Mouse (Mus musculus): ENCODE measurements at regions not wholly inside any gene's neighbourhood (a gene's known extent, or its start where the extent isn't known, plus 50 kb on each side); places are given as distances from the start of the nearest gene placed in this dataset.

GRCm38 (mm10) chr8:90635766-90636492 lies 181.3 kb downstream of the Gm19935 start:
- no peak for DNase-seq (ENCODE audit: low spot score in 2 of 2)

DNA sequence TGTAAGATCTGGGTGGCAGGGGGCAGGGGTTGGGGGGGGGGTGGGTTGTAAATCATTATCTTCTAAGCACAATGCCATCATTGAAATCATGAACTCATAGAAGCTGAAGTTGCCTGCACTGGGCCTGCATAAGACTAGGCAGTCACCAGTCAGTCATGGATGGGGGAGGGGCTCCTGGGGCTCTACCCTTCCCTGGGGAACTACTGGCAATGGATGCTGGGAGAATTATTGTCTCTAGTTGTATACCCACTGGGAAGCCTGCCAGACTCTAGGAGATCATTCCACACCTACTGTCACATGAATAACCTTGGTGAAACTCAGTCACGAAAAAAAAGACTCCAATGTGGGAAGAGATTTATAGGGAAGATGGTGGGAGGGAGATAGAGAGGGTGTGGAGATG lies 186.4 kb downstream of the Gm19935 start:
- DNase-seq (ENCODE audit: low spot score in 2 of 2) = no peak

GRCm38 (mm10) chr8:90608410-90608809 lies 208.8 kb downstream of the Gm19935 start:
- no peak for DNase-seq (ENCODE audit: low spot score in 2 of 2)

DNA sequence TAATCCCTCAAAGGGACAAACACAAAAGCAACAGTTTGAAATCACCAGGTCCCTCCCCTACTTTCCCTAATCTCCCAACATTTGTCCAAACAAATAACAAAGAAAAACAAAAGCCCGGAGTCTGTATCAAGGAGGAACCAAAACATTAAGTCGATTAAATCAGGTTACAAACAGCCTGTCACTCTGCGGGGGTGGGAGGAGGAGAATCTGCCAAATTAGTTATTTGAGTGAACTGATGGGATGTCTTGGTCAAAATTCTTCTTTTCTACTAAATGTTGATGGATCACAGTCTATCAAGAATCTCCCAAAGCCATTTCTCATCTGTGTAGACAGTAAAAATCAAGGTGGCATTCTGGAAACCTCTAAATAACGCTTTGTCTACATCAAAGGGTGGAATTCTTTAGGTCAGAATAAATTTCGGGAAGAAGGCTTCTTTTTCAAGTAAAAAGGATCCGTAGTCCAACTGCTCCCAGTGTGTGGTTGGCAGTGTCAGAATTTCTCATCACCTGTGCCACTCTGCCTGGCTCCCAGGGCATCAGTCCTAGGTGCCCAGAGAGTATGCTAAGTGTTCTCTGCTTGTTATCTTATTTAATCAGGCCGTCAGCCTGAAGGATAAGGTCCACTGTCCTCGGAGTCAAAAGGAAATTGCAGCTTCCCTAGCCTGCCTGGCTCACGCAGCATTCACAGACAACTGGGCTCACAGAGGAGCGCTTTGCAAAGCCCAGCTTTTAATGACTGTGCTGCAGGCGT lies 216.1 kb downstream of the Gm19935 start:
- DNase-seq (ENCODE audit: low spot score in 2 of 2) = no peak

DNA sequence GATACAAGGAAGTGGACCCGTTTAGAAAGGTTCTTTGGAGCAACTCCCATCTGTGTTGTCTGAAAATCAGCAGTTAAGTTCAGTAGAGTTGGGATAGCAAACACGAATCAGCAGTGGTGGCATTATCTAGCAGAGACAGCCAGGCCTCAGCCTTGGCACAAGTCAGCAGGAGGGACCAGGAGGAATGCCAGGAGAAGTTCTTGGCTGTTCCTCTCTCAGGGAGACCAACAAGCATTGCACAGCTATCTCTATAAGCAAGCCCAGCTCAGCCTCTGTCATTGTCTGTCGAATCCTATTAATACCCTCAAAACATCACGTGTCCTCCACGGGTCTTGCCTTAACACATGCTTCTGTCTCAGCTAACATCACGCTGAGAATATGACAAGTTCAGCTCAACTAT lies 219.8 kb downstream of the Gm19935 start:
- no peak for DNase-seq (ENCODE audit: low spot score in 2 of 2)

DNA sequence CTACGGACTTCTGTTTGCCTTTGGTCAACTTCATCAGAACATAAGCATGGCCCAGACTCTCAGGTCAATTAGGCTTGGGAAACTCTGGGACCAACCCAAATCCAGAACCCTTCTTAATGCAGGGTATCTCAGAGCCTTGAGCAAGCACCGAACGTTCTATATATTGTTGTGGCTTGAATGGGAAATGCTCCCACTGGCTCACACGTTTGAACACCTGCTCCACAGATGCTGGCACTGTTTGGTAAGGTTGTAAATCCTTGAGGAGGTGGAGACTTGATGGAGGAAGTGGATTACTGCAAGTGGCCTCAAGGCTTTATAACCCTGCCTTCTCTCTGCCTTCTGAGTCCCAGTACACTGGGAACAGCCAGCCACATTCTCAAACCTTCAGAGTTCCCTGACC lies 231.3 kb upstream of the Tox3 start:
- DNase-seq (ENCODE audit: low spot score in 2 of 2) = no peak

GRCm38 (mm10) chr8:90576976-90577375 lies 228.8 kb upstream of the Tox3 start:
- no peak for DNase-seq (ENCODE audit: low spot score in 2 of 2)

GRCm38 (mm10) chr8:90574676-90575075 lies 226.5 kb upstream of the Tox3 start:
- no peak for DNase-seq (ENCODE audit: low spot score in 2 of 2)

DNA sequence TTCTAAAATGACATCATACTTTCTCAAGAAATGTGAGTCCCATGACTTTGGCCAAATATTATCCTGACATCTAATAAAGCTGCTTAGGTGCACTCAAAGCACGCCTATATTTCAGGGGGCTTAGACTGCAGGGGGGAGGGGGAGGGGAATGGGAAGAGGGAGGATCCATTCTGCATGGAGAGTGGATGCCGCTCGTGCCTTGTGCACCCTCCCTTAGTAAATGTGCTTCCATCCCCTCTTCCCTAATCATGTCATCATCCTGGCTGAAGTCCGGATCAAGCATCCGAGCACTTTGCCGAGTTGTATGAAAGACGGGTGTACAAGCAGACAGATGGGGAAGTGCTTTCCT lies 207.9 kb upstream of the Tox3 start:
- DNase-seq (ENCODE audit: low spot score in 2 of 2) = no peak

DNA sequence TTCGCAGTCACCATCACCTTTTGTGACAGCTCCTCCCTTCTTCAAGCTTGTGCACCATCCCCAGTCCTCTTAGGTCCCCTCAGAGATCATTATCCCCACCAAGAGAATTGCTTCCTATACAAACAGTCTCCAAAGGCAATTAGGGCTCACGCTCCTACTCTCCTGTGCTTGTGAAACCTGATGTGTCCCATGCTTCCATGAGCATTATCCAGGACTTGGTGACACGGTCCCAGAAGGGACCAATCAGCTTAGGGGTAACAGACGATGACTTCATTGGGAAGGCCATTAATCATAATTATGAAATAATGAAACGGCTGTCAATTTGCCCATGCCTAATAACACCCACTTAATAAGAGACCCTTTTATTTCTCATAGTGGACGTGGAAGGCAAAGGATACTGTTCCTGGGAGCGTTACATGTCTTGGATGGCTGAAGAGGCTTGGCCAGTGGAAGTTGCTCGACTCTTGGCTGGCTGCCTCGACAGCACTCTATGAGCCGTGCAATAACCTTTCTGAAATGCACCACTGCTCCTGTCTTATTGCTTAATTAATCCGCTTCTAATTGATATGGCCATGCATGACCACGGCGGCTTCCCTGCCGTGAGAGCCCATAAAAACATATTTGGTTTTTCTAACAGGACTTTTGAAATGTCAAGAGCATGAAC lies 207.4 kb upstream of the Tox3 start:
- no peak for DNase-seq (ENCODE audit: low spot score in 2 of 2)

GRCm38 (mm10) chr8:90547276-90547675 lies 199.1 kb upstream of the Tox3 start:
- DNase-seq (ENCODE audit: low spot score in 2 of 2) = no peak

DNA sequence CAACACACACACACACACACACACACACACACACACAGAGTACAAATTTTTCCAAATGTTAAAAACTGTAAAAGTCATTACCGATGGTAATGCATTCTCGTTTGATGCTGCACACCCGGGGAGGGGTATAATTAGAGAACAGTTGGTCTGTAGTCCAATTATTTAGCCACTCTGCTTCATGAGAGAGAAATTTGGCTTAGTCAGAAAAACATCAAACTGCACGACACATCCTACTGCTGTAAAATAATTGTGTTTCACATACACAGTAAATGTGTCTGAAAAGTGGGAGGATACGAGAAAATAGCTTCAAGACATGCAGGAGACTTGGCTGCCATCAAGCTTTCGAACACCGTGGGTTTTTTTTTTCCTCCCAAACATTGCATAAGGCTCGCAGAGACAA lies 194.5 kb upstream of the Tox3 start:
- DNase-seq (ENCODE audit: low spot score in 2 of 2) = no peak

GRCm38 (mm10) chr8:90536196-90536640 lies 188.1 kb upstream of the Tox3 start:
- DNase-seq (ENCODE audit: low spot score in 2 of 2) = no peak

DNA sequence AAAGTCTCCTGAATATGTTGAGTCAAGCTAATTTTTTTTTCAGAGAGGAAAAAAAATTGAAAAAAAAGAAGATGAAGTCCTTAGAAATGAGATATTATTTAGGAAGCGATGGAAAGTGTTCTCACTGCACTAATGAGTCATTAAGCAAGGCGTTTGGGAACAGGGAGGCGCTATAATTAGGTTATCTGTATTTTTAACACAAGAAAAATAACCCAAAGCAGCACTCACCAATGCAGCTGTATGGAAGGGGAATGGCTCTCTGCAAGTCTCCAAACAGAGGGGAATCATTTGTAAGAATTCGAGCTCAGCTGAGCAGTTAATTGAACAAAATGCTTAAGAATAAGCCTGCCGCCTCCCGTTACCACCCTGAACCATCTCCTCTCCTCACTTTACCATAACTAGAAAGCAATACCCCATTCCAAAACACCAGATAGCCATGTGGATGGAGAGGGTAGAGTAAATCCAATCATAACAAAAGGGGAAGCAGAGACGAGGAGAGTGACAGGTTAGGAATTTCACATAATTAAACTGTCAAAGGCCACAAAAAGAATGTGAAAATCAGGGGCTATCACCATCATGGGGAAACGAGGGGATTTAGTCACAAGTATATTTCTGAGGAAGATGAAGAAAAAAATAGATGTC lies 187.5 kb upstream of the Tox3 start:
- no peak for DNase-seq (ENCODE audit: low spot score in 2 of 2)

DNA sequence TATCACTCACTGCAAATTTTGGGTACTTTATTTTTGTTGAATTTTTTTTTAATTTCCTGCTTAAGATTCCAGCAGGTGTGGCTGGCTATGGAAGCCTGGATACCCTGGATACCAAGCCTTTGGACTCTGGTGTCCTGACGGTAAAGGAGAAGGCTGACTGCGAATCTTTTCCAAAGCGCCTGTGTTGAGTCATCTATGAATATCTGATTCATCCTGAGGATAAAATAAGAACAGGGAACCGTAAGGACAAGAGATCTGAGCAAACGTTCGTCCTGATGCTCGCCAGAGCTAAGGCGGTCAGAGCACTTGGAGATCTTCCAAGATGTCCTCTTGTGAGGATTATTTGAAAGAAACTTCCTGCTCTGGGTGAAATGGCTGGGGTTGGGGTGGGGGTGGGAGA lies 173.2 kb upstream of the Tox3 start:
- DNase-seq (ENCODE audit: low spot score in 2 of 2) = no peak

DNA sequence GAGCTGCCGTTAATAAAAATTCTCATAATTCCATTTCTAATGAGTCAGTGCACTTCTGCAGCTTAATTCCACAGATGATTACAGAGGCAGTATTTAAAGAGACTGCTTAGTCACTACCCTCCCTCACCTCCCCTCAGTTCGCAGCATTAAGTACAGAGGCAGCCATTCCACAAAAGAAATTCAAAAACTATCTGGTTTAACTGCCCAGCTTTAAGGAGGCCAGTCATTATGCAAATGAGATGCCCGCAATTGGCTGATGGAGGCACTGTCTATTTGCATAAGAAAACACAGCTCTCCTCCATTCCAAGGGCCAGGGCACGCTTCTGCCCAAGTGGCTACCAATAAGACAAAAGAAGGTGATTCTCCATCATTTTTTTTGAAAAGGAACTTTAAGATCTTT lies 172.0 kb upstream of the Tox3 start:
- DNase-seq (ENCODE audit: low spot score in 2 of 2) = no peak

DNA sequence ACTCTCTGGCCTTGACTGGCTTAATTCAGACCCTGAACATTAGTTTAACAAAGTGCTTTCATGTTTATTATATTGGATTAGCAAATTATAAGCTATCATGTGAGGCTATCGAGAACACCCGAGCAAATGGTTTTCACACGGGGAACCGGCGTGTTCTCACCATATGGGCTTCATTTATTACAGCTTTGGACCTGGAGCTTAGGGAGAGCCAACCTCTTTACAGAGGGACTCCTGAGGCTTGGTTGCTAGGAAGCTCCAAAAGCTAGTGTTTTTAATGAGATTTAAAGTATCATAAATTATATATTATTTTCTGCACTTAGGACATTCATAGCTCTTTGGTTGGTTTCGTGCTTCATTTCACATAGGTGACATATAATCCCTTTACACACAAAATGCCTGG lies 171.4 kb upstream of the Tox3 start:
- no peak for DNase-seq (ENCODE audit: low spot score in 2 of 2)

DNA sequence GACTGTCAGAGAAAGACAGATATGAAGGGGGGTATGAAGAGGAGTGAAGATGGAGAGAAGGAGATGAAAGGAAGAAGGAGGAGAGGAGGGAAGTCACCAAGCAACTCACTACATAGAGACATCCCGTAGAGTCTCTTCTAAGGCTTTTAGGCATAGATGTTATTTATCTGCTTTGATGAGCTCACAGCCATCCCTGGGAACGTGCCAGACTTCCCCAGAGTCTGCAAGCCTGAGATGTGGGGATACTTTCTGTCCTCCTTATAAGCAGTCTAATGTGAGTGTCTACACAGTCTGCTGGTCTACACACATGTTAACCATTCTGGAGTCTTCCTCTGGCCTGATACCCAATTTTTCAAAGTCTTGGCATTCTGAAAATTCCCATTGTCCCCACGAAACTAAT lies 166.0 kb upstream of the Tox3 start:
- DNase-seq (ENCODE audit: low spot score in 2 of 2) = no peak

DNA sequence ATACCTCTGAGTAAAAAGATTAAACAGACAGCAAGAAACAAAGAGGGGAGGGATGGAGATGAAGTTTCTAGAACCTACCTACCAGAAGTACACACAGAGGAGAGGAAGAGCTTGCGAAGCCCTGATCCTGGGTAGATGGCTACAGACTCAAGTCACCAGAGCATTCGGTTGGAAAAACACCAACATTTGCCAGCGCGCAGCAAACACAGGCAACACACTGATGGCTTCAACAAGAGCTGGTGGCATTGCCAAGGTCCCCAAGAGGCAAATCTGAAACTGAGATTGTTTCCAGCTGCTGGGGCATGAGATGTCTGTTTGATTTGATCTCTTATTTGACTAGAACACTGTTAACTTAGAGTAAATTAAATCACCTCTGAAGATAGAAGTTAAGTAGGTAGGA lies 165.5 kb upstream of the Tox3 start:
- DNase-seq (ENCODE audit: low spot score in 2 of 2) = no peak

- no peak for DNase-seq (ENCODE audit: low spot score in 2 of 2)
Observed at GRCm38 (mm10) chr8:90513102-90513501, 165.0 kb upstream of the Tox3 start.

DNA sequence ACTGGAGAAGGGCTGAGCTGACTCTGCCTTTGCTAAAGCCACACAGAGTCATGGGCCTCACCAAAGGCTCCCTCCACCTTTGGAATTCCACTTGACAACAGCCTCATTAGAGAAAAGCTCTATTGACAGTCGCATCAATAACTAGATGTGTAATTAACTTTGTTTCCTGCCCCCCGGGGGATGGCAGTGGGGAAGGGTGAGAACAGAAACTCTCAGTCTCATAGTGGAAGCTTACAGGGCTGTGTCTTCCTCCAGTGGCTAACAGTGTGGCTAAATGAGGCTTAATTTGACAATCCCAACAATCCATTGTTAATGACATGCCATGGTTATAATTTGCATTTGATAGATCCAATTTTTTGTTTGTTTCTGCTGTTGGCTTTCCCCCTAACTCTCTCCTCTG lies 164.5 kb upstream of the Tox3 start:
- DNase-seq (ENCODE audit: low spot score in 2 of 2) = no peak

DNA sequence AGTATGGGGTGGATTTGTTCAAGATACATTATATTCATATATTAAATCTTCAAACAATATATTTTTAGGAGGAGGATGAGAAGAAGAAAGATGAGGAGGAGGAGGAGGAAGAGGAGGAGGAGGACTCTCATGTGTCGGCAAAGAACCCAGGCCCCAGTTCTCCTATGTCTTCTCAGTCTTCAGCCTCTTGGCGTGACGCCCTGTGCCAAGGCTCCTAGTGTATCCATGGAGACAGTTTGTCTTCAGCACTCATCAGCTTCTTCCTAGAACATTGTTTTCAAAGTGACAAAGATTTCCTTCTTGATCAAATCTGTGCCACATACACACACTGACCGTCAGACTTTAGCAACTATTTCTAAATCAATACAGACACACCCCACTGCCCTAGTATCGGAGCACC lies 156.4 kb upstream of the Tox3 start:
- no peak for DNase-seq (ENCODE audit: low spot score in 2 of 2)

DNA sequence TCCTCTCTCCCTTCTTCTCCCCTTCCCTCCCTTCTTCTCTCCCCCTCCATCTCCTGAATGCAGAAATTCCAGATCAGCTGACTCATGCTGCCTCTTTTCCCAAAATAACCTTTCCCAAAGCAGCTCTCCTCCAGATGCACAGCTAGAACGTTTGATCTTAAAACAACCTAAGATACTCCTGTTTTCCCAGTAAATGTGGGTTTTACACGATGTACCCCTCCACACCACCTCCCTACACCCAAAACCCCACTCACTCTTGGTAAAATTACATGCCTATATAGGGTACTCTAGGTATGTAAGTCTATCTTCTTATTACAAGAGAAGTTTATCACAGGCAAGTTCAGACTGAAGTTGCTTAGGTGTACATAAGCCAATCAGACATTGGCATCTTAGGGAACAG lies 155.2 kb upstream of the Tox3 start:
- DNase-seq (ENCODE audit: low spot score in 2 of 2) = no peak
